30 mouse cellular contexts compared by ENCODE assay signal in genomic region chr9:48474367-48474766, GRCm38 (mm10).
"Had no signal": no experiment of that assay in that cellular context is flagged by ENCODE, and none has a peak within 500 bp of the region (broad histone marks: within the 10 kb centered on the region; RNA-seq: fewer than 3 reads in every experiment).

No protein-coding gene starts in this region.

- H3K4me3 ChIP-seq: heart, embryonic 10.5 days; heart, embryonic 12.5 days; heart, embryonic 13.5 days; heart, embryonic 15.5 days; hindbrain, embryonic 10.5 days; hindbrain, embryonic 12.5 days; hindbrain, embryonic 13.5 days; hindbrain, embryonic 15.5 days; intestine, embryonic 15.5 days; kidney, embryonic 15.5 days; layer of hippocampus, adult 2 months had no signal

- H3K27ac ChIP-seq: heart, embryonic 10.5 days; heart, embryonic 13.5 days; heart, embryonic 15.5 days; hindbrain, embryonic 10.5 days; hindbrain, embryonic 12.5 days; hindbrain, embryonic 13.5 days; hindbrain, embryonic 14.5 days; hindbrain, embryonic 15.5 days; hindbrain, postnatal 0 days; intestine, embryonic 15.5 days; kidney, embryonic 15.5 days; kidney, postnatal 0 days; layer of hippocampus, adult 2 months had no signal

- H3K4me2 ChIP-seq: heart, embryonic 11.5 days; heart, embryonic 12.5 days; heart, embryonic 13.5 days; heart, embryonic 15.5 days; hindbrain, embryonic 12.5 days; hindbrain, embryonic 13.5 days; hindbrain, embryonic 14.5 days; hindbrain, embryonic 15.5 days; intestine, embryonic 15.5 days; kidney, embryonic 15.5 days had no signal

- DNase-seq: heart, postnatal 10 days; heart, postnatal 36 days; heart, postnatal 4 days; kidney, adult 11 months; kidney, adult 18-20 months; kidney, adult 2 months; kidney, adult 8-10 months; kidney, adult 9 months; kidney, postnatal 10 days; kidney, postnatal 14 days; kidney, postnatal 25 days; kidney, postnatal 36 days; kidney, postnatal 4 days; layer of hippocampus, adult 9-11 months; layer of hippocampus, postnatal 36 days had no signal

- H3K9me3 ChIP-seq: heart, embryonic 10.5 days; heart, embryonic 12.5 days; heart, embryonic 13.5 days; heart, embryonic 15.5 days; hindbrain, embryonic 10.5 days; hindbrain, embryonic 12.5 days; hindbrain, embryonic 13.5 days; hindbrain, embryonic 15.5 days; intestine, embryonic 15.5 days; kidney, embryonic 15.5 days had no signal

- H3K4me1 ChIP-seq: heart, embryonic 10.5 days; hindbrain, embryonic 10.5 days; hindbrain, embryonic 12.5 days; intestine, embryonic 15.5 days had no signal

- H3K9ac ChIP-seq: heart, embryonic 12.5 days; heart, embryonic 13.5 days; heart, embryonic 15.5 days; hindbrain, embryonic 12.5 days; hindbrain, embryonic 13.5 days; hindbrain, embryonic 14.5 days; hindbrain, embryonic 15.5 days; intestine, embryonic 15.5 days; kidney, embryonic 15.5 days had no signal

- H3K27me3 ChIP-seq: heart, embryonic 12.5 days; heart, embryonic 13.5 days; heart, embryonic 15.5 days; hindbrain, embryonic 12.5 days; hindbrain, embryonic 13.5 days; hindbrain, embryonic 15.5 days; intestine, embryonic 15.5 days; kidney, embryonic 15.5 days had no signal

- H3K36me3 ChIP-seq: hindbrain, embryonic 15.5 days had no signal
